Mouse (Mus musculus) frontal cortex, postnatal 14 days (tissue): ENCODE data around the gene Ptpn11.

Experiments
- DNase-seq, 2 experiments: peaks; one replicate each; pipeline ENCODE4 v3.0.0; 2022; ENCODE audit warnings: low spot score in 2 of 2

Gene Ptpn11

GRCm38 (mm10) chr5:121179077-121179857 is 11.9 kb downstream of the Ptpn11 start:
- no peak for DNase-seq

- DNase-seq, result no peak
Observed at GRCm38 (mm10) chr5:121172835-121173234, 18.4 kb downstream of the Ptpn11 start.

GRCm38 (mm10) chr5:121169588-121169987 is 21.6 kb downstream of the Ptpn11 start:
- no peak for DNase-seq

GRCm38 (mm10) chr5:121166884-121167283 is 24.3 kb downstream of the Ptpn11 start:
- no peak for DNase-seq

GRCm38 (mm10) chr5:121162923-121163322 is 28.3 kb downstream of the Ptpn11 start:
- DNase-seq, result no peak

- no peak for DNase-seq
Observed at GRCm38 (mm10) chr5:121162285-121162684, 28.9 kb downstream of the Ptpn11 start.

- no peak for DNase-seq
Observed at GRCm38 (mm10) chr5:121158966-121159365, 32.2 kb downstream of the Ptpn11 start.

- no peak for DNase-seq
Observed at GRCm38 (mm10) chr5:121157489-121157888, 33.7 kb downstream of the Ptpn11 start.

GRCm38 (mm10) chr5:121157017-121157416 is 34.2 kb downstream of the Ptpn11 start:
- DNase-seq, result no peak

GRCm38 (mm10) chr5:121156121-121156520 is 35.1 kb downstream of the Ptpn11 start:
- DNase-seq, result no peak

- no peak for DNase-seq
Observed at GRCm38 (mm10) chr5:121150684-121151083, 40.5 kb downstream of the Ptpn11 start.

- no peak for DNase-seq
Observed at GRCm38 (mm10) chr5:121149246-121149645, 42.0 kb downstream of the Ptpn11 start.

- DNase-seq, result no peak
Observed at GRCm38 (mm10) chr5:121146275-121146674, 44.9 kb downstream of the Ptpn11 start.

GRCm38 (mm10) chr5:121145609-121146008 is 45.6 kb downstream of the Ptpn11 start:
- DNase-seq, result no peak

- DNase-seq, result no peak
Observed at GRCm38 (mm10) chr5:121144441-121145238, 46.6 kb downstream of the Ptpn11 start.

GRCm38 (mm10) chr5:121142431-121143119 is 48.6 kb downstream of the Ptpn11 start:
- no peak for DNase-seq

GRCm38 (mm10) chr5:121140276-121140675 is 50.9 kb downstream of the Ptpn11 start:
- no peak for DNase-seq

GRCm38 (mm10) chr5:121137125-121137524 is 54.1 kb downstream of the Ptpn11 start:
- no peak for DNase-seq

- no peak for DNase-seq
Observed at GRCm38 (mm10) chr5:121131801-121132200, 59.4 kb downstream of the Ptpn11 start.

- DNase-seq, result no peak
Observed at GRCm38 (mm10) chr5:121129254-121129653, 61.9 kb downstream of the Ptpn11 start.

- DNase-seq, result no peak
Observed at GRCm38 (mm10) chr5:121126051-121126450, 65.1 kb downstream of the Ptpn11 start.

GRCm38 (mm10) chr5:121125563-121125962 is 65.6 kb downstream of the Ptpn11 start:
- no peak for DNase-seq
